ENCODE assay signal across 19 mouse cellular contexts in genomic region chr1:129867714-129868113, GRCm38 (mm10).
DNase-seq lines count a peak whose midpoint lies in the region; ATAC-seq and TF ChIP-seq lines count a peak whose summit lies in the region.
"Had no signal": no experiment of that assay in that cellular context is flagged by ENCODE, and none has a peak within 500 bp of the region (broad histone marks: within the 10 kb centered on the region; RNA-seq: fewer than 3 reads in every experiment).

No protein-coding gene starts in this region.

- intact Hi-C loops in gastrocnemius, postnatal 36 days (cut with DNase I) = no loop called here
- intact Hi-C loops in heart, adult 2 months (cut with DNase I) = no loop called here

- H3K4me3 ChIP-seq in hindbrain, postnatal 0 days (ENCODE audit: low read length) = no peak overlapping the region
- no peak overlapping the region for H3K4me3 ChIP-seq in hindbrain, embryonic 14.5 days (replicated peaks; ENCODE audit: low read length)
- no peak overlapping the region for H3K4me3 ChIP-seq in heart, adult 2 months
- H3K4me3 ChIP-seq: embryonic facial prominence, embryonic 15.5 days; forebrain, embryonic 12.5 days; heart, embryonic 10.5 days; hindbrain, embryonic 15.5 days; megakaryocyte, embryonic 14.5 days; midbrain, embryonic 15.5 days had no signal

- no peak for TF ChIP-seq CTCF in hindbrain, postnatal 0 days (IDR thresholded peaks at IDR 0.05; ENCODE audit: low read depth)
- no peak for TF ChIP-seq CTCF in heart, adult 2 months (IDR thresholded peaks at IDR 0.05)

- no peak overlapping the region for H3K27ac ChIP-seq in hindbrain, postnatal 0 days
- no peak overlapping the region for H3K27ac ChIP-seq in hindbrain, embryonic 14.5 days
- H3K27ac ChIP-seq in heart, adult 2 months = no peak overlapping the region
- H3K27ac ChIP-seq: embryonic facial prominence, embryonic 15.5 days; forebrain, embryonic 12.5 days; heart, embryonic 10.5 days; hindbrain, embryonic 15.5 days; kidney, postnatal 0 days; midbrain, embryonic 15.5 days had no signal

- no peaks in the 10 kb centered on the region for H3K36me3 ChIP-seq in hindbrain, postnatal 0 days (ENCODE audit: insufficient read depth, low read length)
- no peaks in the 10 kb centered on the region for H3K36me3 ChIP-seq in hindbrain, embryonic 14.5 days (replicated peaks; ENCODE audit: control insufficient read depth, insufficient read depth)
- no peaks in the 10 kb centered on the region for H3K36me3 ChIP-seq in heart, adult 2 months (ENCODE audit: control insufficient read depth, insufficient read depth, low read length)
- H3K36me3 ChIP-seq: embryonic facial prominence, embryonic 15.5 days; forebrain, embryonic 12.5 days; heart, embryonic 10.5 days; hindbrain, embryonic 15.5 days; midbrain, embryonic 15.5 days had no signal

- TF ChIP-seq EP300 in heart, adult 2 months (IDR thresholded peaks at IDR 0.05; ENCODE audit: insufficient read depth, low read depth, low read length) = no peak

- WGBS in hindbrain, postnatal 0 days = 64% methylated on average over 6 of the region's 6 CpGs
- 74% methylated on average over 6 of the region's 6 CpGs for WGBS in hindbrain, embryonic 14.5 days
- WGBS in heart, adult 2 months = 57% methylated on average over 6 of the region's 6 CpGs

- peak; percentile 20 for DNase-seq in hindbrain, postnatal 0 days (ENCODE audit: low spot score)
- no peak for DNase-seq in hindbrain, embryonic 14.5 days (ENCODE audit: low spot score)
- peak; percentile 28 for DNase-seq in cerebellum, adult 11 months
- peak; percentile 90 to 92 for DNase-seq in cerebellum, postnatal 14 days
- DNase-seq in gastrocnemius, postnatal 36 days = peak; percentile 14 to 44
- DNase-seq in heart, adult 11 months = no peak
- DNase-seq in heart, adult 2 months = no peak
- DNase-seq: adrenal gland, postnatal 14 days; embryo, embryonic 11 days; lung, postnatal 10 days; thymus, postnatal 25 days had no signal

- no peaks in the 10 kb centered on the region for H3K4me1 ChIP-seq in hindbrain, postnatal 0 days (ENCODE audit: insufficient read depth, low read length)
- H3K4me1 ChIP-seq in hindbrain, embryonic 14.5 days (replicated peaks; ENCODE audit: control insufficient read depth, insufficient read depth, low read length) = no peaks in the 10 kb centered on the region
- H3K4me1 ChIP-seq in heart, adult 2 months (ENCODE audit: control insufficient read depth, insufficient read depth, low read length) = no peaks in the 10 kb centered on the region
- H3K4me1 ChIP-seq: embryonic facial prominence, embryonic 15.5 days; forebrain, embryonic 12.5 days; heart, embryonic 10.5 days; hindbrain, embryonic 15.5 days; megakaryocyte, embryonic 14.5 days; midbrain, embryonic 15.5 days had no signal

- H3K27me3 ChIP-seq in hindbrain, postnatal 0 days (ENCODE audit: insufficient read depth, low read length) = no peaks in the 10 kb centered on the region
- H3K27me3 ChIP-seq in hindbrain, embryonic 14.5 days (ENCODE audit: control insufficient read depth, insufficient read depth, low read length) = no peaks in the 10 kb centered on the region
- no peaks in the 10 kb centered on the region for H3K27me3 ChIP-seq in heart, adult 2 months (ENCODE audit: control insufficient read depth, insufficient read depth, low read length)
- H3K27me3 ChIP-seq: embryonic facial prominence, embryonic 15.5 days; forebrain, embryonic 12.5 days; hindbrain, embryonic 15.5 days; megakaryocyte, embryonic 14.5 days; midbrain, embryonic 15.5 days had no signal

- H3K79me2 ChIP-seq in heart, adult 2 months (replicated peaks; ENCODE audit: control insufficient read depth, insufficient read depth, low read length) = no peaks in the 10 kb centered on the region

- H3K4me2 ChIP-seq in hindbrain, postnatal 0 days (ENCODE audit: low read depth, low read length) = no peak overlapping the region
- no peak overlapping the region for H3K4me2 ChIP-seq in hindbrain, embryonic 14.5 days (replicated peaks)
- H3K4me2 ChIP-seq: embryonic facial prominence, embryonic 15.5 days; forebrain, embryonic 12.5 days; hindbrain, embryonic 15.5 days; midbrain, embryonic 15.5 days had no signal

- ATAC-seq in hindbrain, postnatal 0 days = no peak
- ATAC-seq in hindbrain, embryonic 14.5 days (ENCODE audit: low FRiP score) = no peak
- ATAC-seq: intestine, postnatal 0 days; midbrain, embryonic 15.5 days had no signal

- no peaks in the 10 kb centered on the region for H3K9me3 ChIP-seq in hindbrain, postnatal 0 days (ENCODE audit: low read length)
- no peaks in the 10 kb centered on the region for H3K9me3 ChIP-seq in hindbrain, embryonic 14.5 days (ENCODE audit: control insufficient read depth, low read length)
- H3K9me3 ChIP-seq: embryonic facial prominence, embryonic 15.5 days; forebrain, embryonic 12.5 days; heart, embryonic 10.5 days; hindbrain, embryonic 15.5 days; megakaryocyte, embryonic 14.5 days; midbrain, embryonic 15.5 days had no signal

- TF ChIP-seq POLR2A in heart, adult 2 months (IDR thresholded peaks at IDR 0.05; ENCODE audit: insufficient read depth, low read depth, low read length) = no peak

- H3K9ac ChIP-seq in hindbrain, postnatal 0 days (replicated peaks; ENCODE audit: low read length) = no peak overlapping the region
- no peak overlapping the region for H3K9ac ChIP-seq in hindbrain, embryonic 14.5 days
- no peak overlapping the region for H3K9ac ChIP-seq in heart, adult 2 months (ENCODE audit: low read depth, low read length)
- H3K9ac ChIP-seq: embryonic facial prominence, embryonic 15.5 days; forebrain, embryonic 12.5 days; hindbrain, embryonic 15.5 days; midbrain, embryonic 15.5 days had no signal

Comparison
In these comparisons a context has a peak if more than half of its experiments do, and no peak if none do; other contexts are left out.
1. DNase-seq: peak in hindbrain, postnatal 0 days (single experiment), cerebellum, adult 11 months (single experiment), cerebellum, postnatal 14 days (2 of 2) and gastrocnemius, postnatal 36 days (2 of 2); none in hindbrain, embryonic 14.5 days (single experiment), heart, adult 11 months (single experiment) and heart, adult 2 months (0 of 2).